In the genomic region with DNA sequence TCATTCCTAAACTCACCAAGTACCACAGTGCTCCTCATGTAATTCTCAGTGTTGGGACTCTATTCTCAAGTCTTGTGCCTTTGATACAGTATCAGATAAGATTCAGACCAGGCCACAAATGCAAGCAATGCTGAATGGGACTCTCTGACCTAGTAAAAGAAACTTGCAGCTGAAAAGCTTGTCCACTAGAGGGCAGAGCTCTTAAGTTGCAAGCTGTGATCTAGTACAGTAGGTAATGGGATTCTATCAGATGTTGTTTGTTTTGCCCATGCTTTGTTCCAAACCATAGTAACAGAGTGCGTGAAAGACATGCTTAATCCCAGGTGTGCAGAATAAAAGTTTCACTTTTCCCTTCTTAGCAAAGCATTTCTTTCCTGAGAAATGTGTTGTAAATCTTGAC, we compare ENCODE assay signal across 8 mouse cellular contexts.
DNase-seq lines count a peak whose midpoint lies in the region; ATAC-seq lines count a peak whose summit lies in the region.

No protein-coding gene starts in this region.

- H3K4me1 ChIP-seq in forebrain, embryonic 12.5 days = no peaks in the 10 kb centered on the region
- no peaks in the 10 kb centered on the region for H3K4me1 ChIP-seq in forebrain, embryonic 11.5 days (replicated peaks; ENCODE audit: control insufficient read depth, insufficient read depth, low read length)
- H3K4me1 ChIP-seq in midbrain, embryonic 12.5 days = no peaks in the 10 kb centered on the region
- no peaks in the 10 kb centered on the region for H3K4me1 ChIP-seq in midbrain, embryonic 16.5 days (ENCODE audit: control insufficient read depth, insufficient read depth, low read length)

- no peaks in the 10 kb centered on the region for H3K9me3 ChIP-seq in forebrain, embryonic 12.5 days
- H3K9me3 ChIP-seq in forebrain, embryonic 11.5 days (ENCODE audit: control insufficient read depth, low read length) = no peaks in the 10 kb centered on the region
- no peaks in the 10 kb centered on the region for H3K9me3 ChIP-seq in midbrain, embryonic 12.5 days
- H3K9me3 ChIP-seq in midbrain, embryonic 16.5 days (replicated peaks; ENCODE audit: control insufficient read depth, low read length, poor library complexity, severe bottlenecking) = no peaks in the 10 kb centered on the region

- WGBS in forebrain, embryonic 12.5 days = 46% methylated on average over 1 of the region's 1 CpGs
- WGBS in forebrain, embryonic 11.5 days = 38% methylated on average over 1 of the region's 1 CpGs
- WGBS in midbrain, embryonic 12.5 days = 34% methylated on average over 1 of the region's 1 CpGs
- 31% methylated on average over 1 of the region's 1 CpGs for WGBS in midbrain, embryonic 16.5 days

- no peak overlapping the region for H3K4me3 ChIP-seq in forebrain, embryonic 12.5 days (replicated peaks)
- no peak overlapping the region for H3K4me3 ChIP-seq in forebrain, embryonic 11.5 days (ENCODE audit: low read depth, low read length)
- H3K4me3 ChIP-seq in midbrain, embryonic 12.5 days = no peak overlapping the region
- H3K4me3 ChIP-seq in midbrain, embryonic 16.5 days (ENCODE audit: low read depth, low read length) = no peak overlapping the region

- ATAC-seq in forebrain, embryonic 12.5 days (ENCODE audit: low FRiP score) = 0 out of 2 replicates have a peak, but pooled peaks have one; percentile 55
- no peak for ATAC-seq in forebrain, embryonic 11.5 days (replicated peaks; ENCODE audit: low FRiP score)
- peak; percentile 62 for ATAC-seq in midbrain, embryonic 12.5 days (ENCODE audit: low FRiP score, low read depth)
- ATAC-seq in midbrain, embryonic 16.5 days = no peak

- no peak overlapping the region for H3K27ac ChIP-seq in forebrain, embryonic 12.5 days
- no peak overlapping the region for H3K27ac ChIP-seq in forebrain, embryonic 11.5 days (ENCODE audit: low read depth, low read length)
- H3K27ac ChIP-seq in midbrain, embryonic 12.5 days (replicated peaks) = no peak overlapping the region
- no peak overlapping the region for H3K27ac ChIP-seq in midbrain, embryonic 16.5 days (ENCODE audit: low read length)

- no peak for DNase-seq in forebrain, embryonic 11.5 days (ENCODE audit: low spot score)
- DNase-seq in c-Kit-positive CD71-negative TER-119-negative erythroid progenitor cells, embryonic 14.5 days (ENCODE audit: low read depth) = peak; percentile 0
- DNase-seq in kidney, postnatal 4 days = peak; percentile 1 to 15
- DNase-seq in retina, postnatal 1 day = peak; percentile 77
- DNase-seq in thymus, postnatal 14 days = no peak

- no peak overlapping the region for H3K9ac ChIP-seq in forebrain, embryonic 12.5 days
- no peak overlapping the region for H3K9ac ChIP-seq in forebrain, embryonic 11.5 days (ENCODE audit: low read length)
- no peak overlapping the region for H3K9ac ChIP-seq in midbrain, embryonic 12.5 days (replicated peaks)
- H3K9ac ChIP-seq in midbrain, embryonic 16.5 days (ENCODE audit: low read depth, low read length) = no peak overlapping the region

- H3K4me2 ChIP-seq in forebrain, embryonic 12.5 days = no peak overlapping the region
- H3K4me2 ChIP-seq in forebrain, embryonic 11.5 days (ENCODE audit: low read depth, low read length, severe bottlenecking) = no peak overlapping the region
- no peak overlapping the region for H3K4me2 ChIP-seq in midbrain, embryonic 12.5 days (replicated peaks)
- no peak overlapping the region for H3K4me2 ChIP-seq in midbrain, embryonic 16.5 days (ENCODE audit: low read length)

- H3K36me3 ChIP-seq in forebrain, embryonic 12.5 days (replicated peaks) = no peaks in the 10 kb centered on the region
- no peaks in the 10 kb centered on the region for H3K36me3 ChIP-seq in forebrain, embryonic 11.5 days (ENCODE audit: control insufficient read depth, insufficient read depth, low read length)
- H3K36me3 ChIP-seq in midbrain, embryonic 12.5 days = no peaks in the 10 kb centered on the region
- no peaks in the 10 kb centered on the region for H3K36me3 ChIP-seq in midbrain, embryonic 16.5 days (ENCODE audit: control insufficient read depth, insufficient read depth, low read length)

- no peaks in the 10 kb centered on the region for H3K27me3 ChIP-seq in forebrain, embryonic 12.5 days
- no peaks in the 10 kb centered on the region for H3K27me3 ChIP-seq in forebrain, embryonic 11.5 days (ENCODE audit: control insufficient read depth, insufficient read depth, low read length)
- no peaks in the 10 kb centered on the region for H3K27me3 ChIP-seq in midbrain, embryonic 12.5 days
- H3K27me3 ChIP-seq in midbrain, embryonic 16.5 days (ENCODE audit: control insufficient read depth, insufficient read depth, low read depth, low read length) = no peaks in the 10 kb centered on the region

Comparison
In these comparisons a context has a peak if more than half of its experiments do, and no peak if none do; other contexts are left out.
1. ATAC-seq: peak in forebrain, embryonic 12.5 days (single experiment) and midbrain, embryonic 12.5 days (single experiment); none in forebrain, embryonic 11.5 days (single experiment) and midbrain, embryonic 16.5 days (single experiment).
2. DNase-seq: peak in c-Kit-positive CD71-negative TER-119-negative erythroid progenitor cells, embryonic 14.5 days (single experiment), kidney, postnatal 4 days (2 of 2) and retina, postnatal 1 day (single experiment); none in forebrain, embryonic 11.5 days (single experiment) and thymus, postnatal 14 days (single experiment).